ENCODE assay signal across 10 mouse cellular contexts in genomic region chr16:35179082-35179481, GRCm38 (mm10). TPM values are rescaled to one million over a fixed set of nuclear protein-coding genes. Genes with fewer than 3 reads are reported as not detected.
DNase-seq lines count a peak whose midpoint lies in the region; ATAC-seq and TF ChIP-seq lines count a peak whose summit lies in the region.
"Had no signal": no experiment of that assay in that cellular context is flagged by ENCODE, and none has a peak within 500 bp of the region (broad histone marks: within the 10 kb centered on the region; RNA-seq: fewer than 3 reads in every experiment).

No protein-coding gene starts in this region.

- H3K27me3 ChIP-seq in midbrain, postnatal 0 days (ENCODE audit: insufficient read depth, low read length) = no peaks in the 10 kb centered on the region
- no peaks in the 10 kb centered on the region for H3K27me3 ChIP-seq in midbrain, embryonic 15.5 days (replicated peaks)
- H3K27me3 ChIP-seq in heart, postnatal 0 days (ENCODE audit: control insufficient read depth, insufficient read depth, low read length) = no peaks in the 10 kb centered on the region
- no peaks in the 10 kb centered on the region for H3K27me3 ChIP-seq in forebrain, embryonic 12.5 days
- H3K27me3 ChIP-seq: embryonic facial prominence, embryonic 15.5 days had no signal

- no peak overlapping the region for H3K27ac ChIP-seq in midbrain, postnatal 0 days (ENCODE audit: low read depth, low read length)
- H3K27ac ChIP-seq in midbrain, embryonic 15.5 days = no peak overlapping the region
- peak overlapping the region; percentile 46; the same call in 1 of the 2 replicates for H3K27ac ChIP-seq in heart, postnatal 0 days (ENCODE audit: low read depth)
- H3K27ac ChIP-seq in forebrain, embryonic 12.5 days = no peak overlapping the region
- H3K27ac ChIP-seq: embryonic facial prominence, embryonic 15.5 days had no signal

- no peak overlapping the region for H3K4me3 ChIP-seq in midbrain, postnatal 0 days (ENCODE audit: low read depth, low read length)
- no peak overlapping the region for H3K4me3 ChIP-seq in midbrain, embryonic 15.5 days
- H3K4me3 ChIP-seq in heart, postnatal 0 days (ENCODE audit: low read depth, low read length) = no peak overlapping the region
- H3K4me3 ChIP-seq in forebrain, embryonic 12.5 days (replicated peaks) = no peak overlapping the region
- H3K4me3 ChIP-seq: embryonic facial prominence, embryonic 15.5 days had no signal

- ATAC-seq in midbrain, postnatal 0 days (ENCODE audit: low FRiP score) = no peak; the same call in 1 of the 2 replicates
- no peak for ATAC-seq in midbrain, embryonic 15.5 days (replicated peaks)
- ATAC-seq in heart, postnatal 0 days (ENCODE audit: insufficient read depth, low read depth) = no peak
- no peak for ATAC-seq in granulocyte monocyte progenitor cell, adult 5-6 weeks (replicated peaks; ENCODE audit: poor library complexity, severe bottlenecking)
- no peak for ATAC-seq in forebrain, embryonic 12.5 days (ENCODE audit: low FRiP score)
- ATAC-seq: Patski had no signal

- H3K4me1 ChIP-seq in midbrain, postnatal 0 days (ENCODE audit: insufficient read depth, low read length) = no peaks in the 10 kb centered on the region
- H3K4me1 ChIP-seq in midbrain, embryonic 15.5 days = peaks cover 3% of the 10 kb centered on the region; the same call in 1 of the 2 replicates
- peaks cover 35% of the 10 kb centered on the region for H3K4me1 ChIP-seq in heart, postnatal 0 days (ENCODE audit: control insufficient read depth, insufficient read depth)
- H3K4me1 ChIP-seq in forebrain, embryonic 12.5 days = no peaks in the 10 kb centered on the region

- H3K4me2 ChIP-seq in midbrain, postnatal 0 days (ENCODE audit: low read depth, low read length, poor library complexity, severe bottlenecking) = no peak overlapping the region
- no peak overlapping the region for H3K4me2 ChIP-seq in midbrain, embryonic 15.5 days
- H3K4me2 ChIP-seq in heart, postnatal 0 days (ENCODE audit: low read depth, low read length) = no peak overlapping the region
- H3K4me2 ChIP-seq in forebrain, embryonic 12.5 days = no peak overlapping the region
- H3K4me2 ChIP-seq: embryonic facial prominence, embryonic 15.5 days had no signal

- no peak for TF ChIP-seq CTCF in midbrain, postnatal 0 days (IDR thresholded peaks at IDR 0.05)
- no peak for TF ChIP-seq CTCF in heart, postnatal 0 days (IDR thresholded peaks at IDR 0.05; ENCODE audit: low read depth)

- H3K36me3 ChIP-seq in midbrain, postnatal 0 days (ENCODE audit: insufficient read depth, low read length) = peaks cover 7% of the 10 kb centered on the region; the same call in 1 of the 2 replicates
- H3K36me3 ChIP-seq in midbrain, embryonic 15.5 days (replicated peaks) = no peaks in the 10 kb centered on the region
- H3K36me3 ChIP-seq in heart, postnatal 0 days (replicated peaks; ENCODE audit: control insufficient read depth, insufficient read depth, low read length) = no peaks in the 10 kb centered on the region
- H3K36me3 ChIP-seq in forebrain, embryonic 12.5 days (replicated peaks) = no peaks in the 10 kb centered on the region
- H3K36me3 ChIP-seq: embryonic facial prominence, embryonic 15.5 days had no signal

- peak; percentile 31 for DNase-seq in midbrain, postnatal 0 days (ENCODE audit: low spot score)
- peak; percentile 77 for DNase-seq in cerebellum, adult 11 months
- DNase-seq in heart, postnatal 0 days (ENCODE audit: low spot score) = no peak
- peak; percentile 72 for DNase-seq in lung, postnatal 14 days
- DNase-seq in thymus, postnatal 4 days = no peak

- no peaks in the 10 kb centered on the region for H3K9me3 ChIP-seq in midbrain, postnatal 0 days (ENCODE audit: low read length)
- no peaks in the 10 kb centered on the region for H3K9me3 ChIP-seq in midbrain, embryonic 15.5 days
- H3K9me3 ChIP-seq in heart, postnatal 0 days (replicated peaks; ENCODE audit: control insufficient read depth, low read length) = no peaks in the 10 kb centered on the region
- H3K9me3 ChIP-seq in forebrain, embryonic 12.5 days = no peaks in the 10 kb centered on the region
- H3K9me3 ChIP-seq: embryonic facial prominence, embryonic 15.5 days had no signal

- 43% methylated on average over 8 of the region's 8 CpGs for WGBS in midbrain, postnatal 0 days
- WGBS in midbrain, embryonic 15.5 days = 59% methylated on average over 8 of the region's 8 CpGs
- 21% methylated on average over 8 of the region's 8 CpGs for WGBS in heart, postnatal 0 days
- 81% methylated on average over 8 of the region's 8 CpGs for WGBS in forebrain, embryonic 12.5 days

- H3K9ac ChIP-seq in midbrain, postnatal 0 days (replicated peaks; ENCODE audit: low read length, poor library complexity, severe bottlenecking) = no peak overlapping the region
- no peak overlapping the region for H3K9ac ChIP-seq in midbrain, embryonic 15.5 days
- no peak overlapping the region for H3K9ac ChIP-seq in heart, postnatal 0 days (replicated peaks; ENCODE audit: low read depth, low read length)
- H3K9ac ChIP-seq in forebrain, embryonic 12.5 days = no peak overlapping the region
- H3K9ac ChIP-seq: embryonic facial prominence, embryonic 15.5 days had no signal

- TF ChIP-seq EP300 in heart, postnatal 0 days (IDR thresholded peaks at IDR 0.05; ENCODE audit: low read depth) = no peak

RNA-seq across cellular contexts. Expression of gene Adcy5, which starts 24.4 kb away (rescaled TPM):
- 73.9 and 77.3 TPM in 2 replicates for total RNA-seq in midbrain, postnatal 0 days (2014; rRNA removed)
- 6.9 and 7.5 TPM in 2 replicates for polyA plus RNA-seq in midbrain, postnatal 0 days (2015; fragmentation: Nextera tagmentation; extraction: Ambion mirVana)
- polyA plus RNA-seq in midbrain, embryonic 15.5 days (2015; fragmentation: Nextera tagmentation; extraction: Ambion mirVana) = 8.7 and 9.1 TPM in 2 replicates
- total RNA-seq in heart, postnatal 0 days (2014; rRNA removed; ENCODE audit: low replicate concordance) = 81.4 and 84.7 TPM in 2 replicates
- polyA plus RNA-seq in heart, postnatal 0 days (2015; fragmentation: Nextera tagmentation; extraction: Ambion mirVana) = 9.6 and 11.3 TPM in 2 replicates
- total RNA-seq in granulocyte monocyte progenitor cell, adult 5-6 weeks (2014; fragmentation: Nextera tagmentation) = not detected in 2 replicates
- total RNA-seq in granulocyte monocyte progenitor cell, adult 5-6 weeks (2017) = not detected in 2 replicates
- polyA plus RNA-seq in forebrain, embryonic 12.5 days (2016; fragmentation: Nextera tagmentation; extraction: Ambion mirVana) = 2.5 and 2.8 TPM in 2 replicates

Comparison
In these comparisons a context has a peak if more than half of its experiments do, and no peak if none do; other contexts are left out.
1. DNase-seq: peak in midbrain, postnatal 0 days (single experiment), cerebellum, adult 11 months (single experiment) and lung, postnatal 14 days (single experiment); none in heart, postnatal 0 days (single experiment) and thymus, postnatal 4 days (single experiment).